19 mouse cellular contexts compared by ENCODE assay signal in genomic region chr1:155167453-155167852, GRCm38 (mm10). TPM values are rescaled to one million over a fixed set of nuclear protein-coding genes. Genes with fewer than 3 reads are reported as not detected.
DNase-seq lines count a peak whose midpoint lies in the region; ATAC-seq lines count a peak whose summit lies in the region.
"Had no signal": no experiment of that assay in that cellular context is flagged by ENCODE, and none has a peak within 500 bp of the region (broad histone marks: within the 10 kb centered on the region; RNA-seq: fewer than 3 reads in every experiment).

No protein-coding gene starts in this region.

- H3K4me2 ChIP-seq in heart, embryonic 11.5 days: no peak overlapping the region
- H3K4me2 ChIP-seq: heart, embryonic 13.5 days; hindbrain, embryonic 15.5 days had no signal

- ATAC-seq in heart, embryonic 11.5 days (replicated peaks; ENCODE audit: insufficient number of reproducible peaks, low FRiP score, low TSS enrichment): no peak
- no peak for ATAC-seq in cerebellum, adult (ENCODE audit: insufficient number of reproducible peaks, low FRiP score, low TSS enrichment)
- ATAC-seq: forebrain, embryonic 14.5 days; Patski had no signal

- H3K27me3 ChIP-seq in heart, embryonic 11.5 days (ENCODE audit: control insufficient read depth, insufficient read depth, low read length): no peaks in the 10 kb centered on the region
- H3K27me3 ChIP-seq: heart, embryonic 13.5 days; hindbrain, embryonic 15.5 days; Patski had no signal

- H3K36me3 ChIP-seq in heart, embryonic 11.5 days (ENCODE audit: control insufficient read depth, insufficient read depth, low read length): no peaks in the 10 kb centered on the region
- H3K36me3 ChIP-seq: hindbrain, embryonic 15.5 days had no signal

- H3K9me3 ChIP-seq in heart, embryonic 11.5 days (replicated peaks; ENCODE audit: control insufficient read depth, low read length): no peaks in the 10 kb centered on the region
- H3K9me3 ChIP-seq: embryonic facial prominence, embryonic 10.5 days; heart, embryonic 13.5 days; hindbrain, embryonic 15.5 days had no signal

- H3K4me1 ChIP-seq in heart, embryonic 11.5 days (ENCODE audit: control insufficient read depth, insufficient read depth, low read length): peaks cover 11% of the 10 kb centered on the region

- H3K27ac ChIP-seq in heart, embryonic 11.5 days (ENCODE audit: low read depth, low read length): no peak overlapping the region
- H3K27ac ChIP-seq: embryonic facial prominence, embryonic 10.5 days; heart, embryonic 13.5 days; hindbrain, embryonic 15.5 days had no signal

- peak; percentile 30 for DNase-seq in adrenal gland, postnatal 10 days
- DNase-seq in adrenal gland, adult (ENCODE audit: inconsistent age in 2 of 2, low spot score in 1 of 2): no peak
- peak; percentile 14 to 27 for DNase-seq in lung, adult 18-20 months
- no peak for DNase-seq in lung, postnatal 36 days
- peak; percentile 63 for DNase-seq in right cerebral cortex, adult 18-20 months
- no peak for DNase-seq in right cerebral cortex, postnatal 14 days
- DNase-seq: adrenal gland, postnatal 14 days; B cell, adult 2 months; cerebellum, adult 2 months; cerebellum, postnatal 10 days; gastrocnemius, postnatal 14 days; heart, postnatal 36 days had no signal

- no peak overlapping the region for H3K4me3 ChIP-seq in heart, embryonic 11.5 days (ENCODE audit: low read depth, low read length)
- H3K4me3 ChIP-seq: embryonic facial prominence, embryonic 10.5 days; heart, embryonic 13.5 days; hindbrain, embryonic 15.5 days had no signal

- H3K9ac ChIP-seq in heart, embryonic 11.5 days (ENCODE audit: low read depth, low read length): no peak overlapping the region
- H3K9ac ChIP-seq: heart, embryonic 13.5 days; hindbrain, embryonic 15.5 days had no signal

- 81% methylated on average over 3 of the region's 3 CpGs for WGBS in heart, embryonic 11.5 days (ENCODE audit: insufficient replicate concordance)

RNA-seq across cellular contexts. Expression of gene Stx6, which starts 8.9 kb away (rescaled TPM):
- total RNA-seq in adrenal gland, postnatal 10 days (2021): 10 to 100 TPM; 47.9 to 65.0 TPM
- polyA plus RNA-seq in heart, embryonic 11.5 days (2014; fragmentation: Nextera tagmentation; extraction: Ambion mirVana): 62.1 and 62.8 TPM in 2 replicates

RNA-seq across cellular contexts. Expression of gene Mr1, which starts 20.8 kb away (rescaled TPM):
- 10 to 100 TPM; 13.4 to 18.6 TPM for total RNA-seq in adrenal gland, postnatal 10 days (2021)
- 2.3 and 3.8 TPM in 2 replicates for polyA plus RNA-seq in heart, embryonic 11.5 days (2014; fragmentation: Nextera tagmentation; extraction: Ambion mirVana)

Comparison
In these comparisons a context has a peak if more than half of its experiments do, and no peak if none do; other contexts are left out.
1. DNase-seq: peak in adrenal gland, postnatal 10 days (single experiment), lung, adult 18-20 months (2 of 2) and right cerebral cortex, adult 18-20 months (single experiment); none in adrenal gland, adult (0 of 2), lung, postnatal 36 days (single experiment) and right cerebral cortex, postnatal 14 days (single experiment).